Mouse (Mus musculus) myocyte (in vitro differentiated cells): ENCODE results near the gene Vps45.

Experiments used
- CEBPB ChIP-seq: IDR thresholded peaks from 2 replicates; pipeline ENCODE4 v1.6.1; 2011; ENCODE audit warnings: mild to moderate bottlenecking, moderate library complexity; ENCODE audit not compliant: poor library complexity, insufficient read depth, severe bottlenecking
- E2F4 ChIP-seq: IDR thresholded peaks from one replicate; pipeline ENCODE4 v1.6.1; 2011; ENCODE audit warnings: mild to moderate bottlenecking, control low read depth, moderate library complexity; ENCODE audit not compliant: insufficient read depth
- MAX ChIP-seq: IDR thresholded peaks from one replicate; pipeline ENCODE4 v1.6.1; 2011; ENCODE audit warnings: low read depth, mild to moderate bottlenecking, control low read depth
- MYOD1 ChIP-seq, 3 experiments: IDR thresholded peaks; one replicate each; pipeline ENCODE4 v1.6.1; 2011; ENCODE audit warnings: control low read depth in 2 of 3, low read depth in 2 of 3, mild to moderate bottlenecking in 2 of 3, moderate library complexity in 1 of 3; ENCODE audit not compliant: insufficient read length in 2 of 3, control insufficient read depth in 1 of 3
- MYOG ChIP-seq, 3 experiments: IDR thresholded peaks; one replicate each; pipeline ENCODE4 v1.6.1; 2011; ENCODE audit warnings: control low read depth in 2 of 3, low read depth in 2 of 3, mild to moderate bottlenecking in 2 of 3; ENCODE audit not compliant: insufficient read length in 2 of 3, control insufficient read depth in 1 of 3, insufficient read depth in 1 of 3
- POLR2A ChIP-seq: IDR thresholded peaks from one replicate; pipeline ENCODE4 v1.6.1; 2011; ENCODE audit warnings: low read depth, mild to moderate bottlenecking, control low read depth, moderate library complexity; ENCODE audit not compliant: insufficient read length
- POLR2AphosphoS2 ChIP-seq: IDR thresholded peaks from one replicate; pipeline ENCODE4 v1.6.1; 2011; ENCODE audit warnings: low read depth, control low read depth; ENCODE audit not compliant: insufficient read length
- REST ChIP-seq: IDR thresholded peaks from one replicate; pipeline ENCODE4 v1.6.1; 2011; ENCODE audit warnings: mild to moderate bottlenecking, control low read depth, moderate library complexity; ENCODE audit not compliant: insufficient read depth, insufficient read length
- TCF12 ChIP-seq: IDR thresholded peaks from one replicate; pipeline ENCODE4 v1.6.1; 2011; ENCODE audit warnings: mild to moderate bottlenecking, control low read depth; ENCODE audit not compliant: poor library complexity, insufficient read depth, severe bottlenecking

DNA sequence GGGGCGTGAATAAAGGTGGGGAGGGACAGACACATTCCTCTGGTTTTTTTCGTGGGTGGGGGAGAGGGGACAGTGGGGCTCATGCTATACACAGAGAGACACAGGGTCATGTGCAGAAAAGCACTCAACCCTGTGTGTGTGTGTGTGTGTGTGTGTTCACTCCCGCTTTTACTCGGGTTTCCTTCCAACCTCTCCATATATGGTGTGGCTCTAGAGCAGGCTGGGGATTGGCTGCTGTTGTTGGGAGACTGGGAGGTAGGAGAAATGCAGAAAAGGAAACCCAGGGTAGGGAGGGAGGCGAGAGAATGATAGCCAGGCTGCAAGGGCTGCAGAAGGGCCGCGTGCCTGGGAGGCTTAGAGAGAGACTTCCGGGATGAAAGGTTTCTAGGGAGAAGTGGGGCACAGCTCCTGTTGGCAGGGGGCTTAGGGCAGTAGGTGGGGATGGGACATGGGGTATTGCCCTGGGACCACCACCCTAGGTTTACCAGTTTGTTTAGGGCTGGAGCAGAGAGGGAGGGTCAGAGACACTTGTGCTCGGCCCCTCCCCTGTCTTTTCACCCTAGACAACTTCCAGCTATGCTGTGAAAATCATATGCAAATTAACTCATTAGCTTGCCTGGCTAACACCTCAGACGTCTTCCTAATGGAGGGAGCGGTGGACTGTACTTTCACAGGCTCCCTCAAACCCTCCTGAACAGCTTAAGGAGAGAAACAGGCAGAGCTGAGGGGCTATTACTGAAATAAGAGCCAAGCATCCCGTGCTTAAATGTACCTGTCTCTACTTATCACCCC lies 72.9 kb downstream of the Vps45 start:
- TF ChIP-seq E2F4 (no peak), POLR2AphosphoS2 (no peak), MAX (no peak), CEBPB (no peak), POLR2A (no peak), REST (no peak), MYOD1 (IDR thresholded peaks at IDR 0.05; ENCODE audit: control insufficient read depth in 1 of 3, insufficient read length in 2 of 3, low read depth in 2 of 3) (no peak), TCF12 (no peak), MYOG (IDR thresholded peaks at IDR 0.05; ENCODE audit: control insufficient read depth in 1 of 3, insufficient read depth in 1 of 3, insufficient read length in 2 of 3, low read depth in 2 of 3) (no peak)
